Mouse (Mus musculus) CH12.LX (cell line): ENCODE data around the gene Metap1. TPM values are rescaled to one million over a fixed set of nuclear protein-coding genes. Genes with fewer than 3 reads are reported as not detected.
A peak's percentile ranks its signal among the peaks of the same experiment; 100 is the strongest.
"Not testable (repeated sequence)": the region's sequence is repeated elsewhere in the genome, so short reads cannot be mapped to it uniquely, and the experiment has no call there.

Experiments used
- DNase-seq: peaks from one replicate; pipeline ENCODE4 v3.0.0-alpha.2; 2013; ENCODE audit errors: extremely low read depth
- H3K27ac ChIP-seq: 2 replicates; pipeline ENCODE4 v1.5.1; 2012; ENCODE audit warnings: low read depth, mild to moderate bottlenecking, control low read depth, moderate library complexity; ENCODE audit not compliant: insufficient read depth
- H3K27me3 ChIP-seq: replicated peaks from 2 replicates; pipeline ENCODE3; 2012; ENCODE audit warnings: inconsistent platforms
- H3K36me3 ChIP-seq, 2 experiments: replicated peaks in 1 of 2; 2 replicates each; pipeline versions ENCODE3 to v1.6.1; 2012; ENCODE audit warnings: inconsistent platforms in 1 of 2, low read length in 1 of 2, mild to moderate bottlenecking in 1 of 2, mixed read lengths in 1 of 2, moderate library complexity in 1 of 2; ENCODE audit not compliant: control insufficient read depth in 1 of 2, insufficient read depth in 1 of 2
- H3K4me1 ChIP-seq, 2 experiments: 2 replicates each; pipeline ENCODE4 v1.6.1; 2012; ENCODE audit warnings: inconsistent platforms in 1 of 2, moderate library complexity in 1 of 2; ENCODE audit not compliant: insufficient read depth in 2 of 2, control insufficient read depth in 1 of 2
- H3K4me2 ChIP-seq: 2 replicates; pipeline ENCODE4 v1.6.1; 2012; ENCODE audit warnings: low read depth, mild to moderate bottlenecking, control low read depth; ENCODE audit not compliant: poor library complexity, insufficient read depth, severe bottlenecking
- H3K4me3 ChIP-seq, 3 experiments: fragments of 150-350 bp in 1 of 3; sonication (generic) in 1 of 3; replicated peaks in 1 of 3; 2 replicates each; pipeline versions ENCODE3 to v1.5.1; 2011 to 2012; ENCODE audit warnings: low read depth in 2 of 3, low read length in 2 of 3, mild to moderate bottlenecking in 2 of 3, moderate library complexity in 2 of 3, control low read depth in 1 of 3, improper control_type of control experiment in 1 of 3, inconsistent platforms in 1 of 3, mixed read lengths in 1 of 3; ENCODE audit not compliant: poor library complexity in 1 of 3
- H3K79me2 ChIP-seq: replicated peaks from 2 replicates; pipeline ENCODE4 v1.6.1; 2012; ENCODE audit warnings: mild to moderate bottlenecking, moderate library complexity; ENCODE audit not compliant: control insufficient read depth, poor library complexity, insufficient read depth, severe bottlenecking; ENCODE audit errors: extremely low read depth
- H3K9ac ChIP-seq: 2 replicates; pipeline ENCODE4 v1.6.1; 2012; ENCODE audit warnings: low read depth, mild to moderate bottlenecking, control low read depth, moderate library complexity; ENCODE audit not compliant: insufficient read depth
- H3K9me3 ChIP-seq: replicated peaks from 2 replicates; pipeline ENCODE3; 2012; ENCODE audit warnings: low read length, inconsistent platforms, mixed read lengths
- CHD2 ChIP-seq: IDR thresholded peaks from 2 replicates; pipeline ENCODE4 v1.6.1; 2011; ENCODE audit warnings: low read length, improper control_type of control experiment
- CTCF ChIP-seq, 2 experiments: IDR thresholded peaks in 1 of 2; conservative IDR thresholded peaks in 1 of 2; 2 replicates each; pipeline ENCODE4 v1.5.1; 2011 to 2012; ENCODE audit warnings: low read depth in 2 of 2, low read length in 2 of 2, improper control_type of control experiment in 1 of 2, inconsistent platforms in 1 of 2, mild to moderate bottlenecking in 1 of 2, moderate library complexity in 1 of 2
- E2F4 ChIP-seq: IDR thresholded peaks from 2 replicates; pipeline ENCODE4 v1.6.1; 2011; ENCODE audit warnings: low read depth, low read length, improper control_type of control experiment; ENCODE audit not compliant: insufficient replicate concordance
- GABPA ChIP-seq: IDR thresholded peaks from 2 replicates; pipeline ENCODE4 v1.6.1; 2012; ENCODE audit warnings: low read depth, low read length, improper control_type of control experiment, inconsistent platforms; ENCODE audit not compliant: insufficient replicate concordance
- HCFC1 ChIP-seq: IDR thresholded peaks from 2 replicates; pipeline ENCODE4 v1.6.1; 2012; ENCODE audit warnings: low read depth, mild to moderate bottlenecking, inconsistent platforms, low read length, improper control_type of control experiment
- JUND ChIP-seq: conservative IDR thresholded peaks from 2 replicates; pipeline ENCODE4 v1.6.1; 2011; ENCODE audit warnings: low read depth, low read length, improper control_type of control experiment
- KAT2A ChIP-seq: IDR thresholded peaks from 2 replicates; pipeline ENCODE4 v1.6.1; 2012; ENCODE audit warnings: low read length, improper control_type of control experiment, inconsistent platforms; ENCODE audit not compliant: insufficient replicate concordance
- MAFK ChIP-seq: IDR thresholded peaks from 2 replicates; pipeline ENCODE4 v1.6.1; 2011; ENCODE audit warnings: low read length, improper control_type of control experiment; ENCODE audit not compliant: insufficient replicate concordance
- MAZ ChIP-seq: IDR thresholded peaks from 2 replicates; pipeline ENCODE4 v1.6.1; 2012; ENCODE audit warnings: low read depth, mild to moderate bottlenecking, inconsistent platforms, low read length, improper control_type of control experiment, moderate library complexity
- MEF2A ChIP-seq: IDR thresholded peaks from 2 replicates; pipeline ENCODE4 v1.6.1; 2014; ENCODE audit warnings: low read depth, mild to moderate bottlenecking, inconsistent platforms, low read length, improper control_type of control experiment, borderline replicate concordance
- MYC ChIP-seq: IDR thresholded peaks from 2 replicates; pipeline ENCODE4 v1.6.1; 2011; ENCODE audit warnings: low read depth, mild to moderate bottlenecking, improper control_type of control experiment, low read length
- POLR2A ChIP-seq: IDR thresholded peaks from 2 replicates; pipeline ENCODE4 v1.6.1; 2011; ENCODE audit warnings: low read depth, mild to moderate bottlenecking, improper control_type of control experiment, low read length
- POLR2AphosphoS2 ChIP-seq: IDR thresholded peaks from 2 replicates; pipeline ENCODE4 v1.6.1; 2011; ENCODE audit warnings: low read depth, low read length, improper control_type of control experiment
- RAD21 ChIP-seq: IDR thresholded peaks from 2 replicates; pipeline ENCODE4 v1.6.1; 2011; ENCODE audit warnings: low read depth, mild to moderate bottlenecking, low read length, improper control_type of control experiment, moderate library complexity
- RCOR1 ChIP-seq: conservative IDR thresholded peaks from 2 replicates; pipeline ENCODE4 v1.6.1; 2012; ENCODE audit warnings: low read depth, mild to moderate bottlenecking, inconsistent platforms, low read length, improper control_type of control experiment
- SIN3A ChIP-seq: IDR thresholded peaks from 2 replicates; pipeline ENCODE4 v1.6.1; 2012; ENCODE audit warnings: low read length, improper control_type of control experiment, inconsistent platforms
- SMC3 ChIP-seq: IDR thresholded peaks from 2 replicates; pipeline ENCODE4 v1.6.1; 2011; ENCODE audit warnings: low read depth, low read length, improper control_type of control experiment
- TBP ChIP-seq: conservative IDR thresholded peaks from 2 replicates; pipeline ENCODE4 v1.6.1; 2011; ENCODE audit warnings: low read depth, low read length, improper control_type of control experiment
- UBTF ChIP-seq: IDR thresholded peaks from 2 replicates; pipeline ENCODE4 v1.6.1; 2012; ENCODE audit warnings: low read depth, mild to moderate bottlenecking, inconsistent platforms, low read length, improper control_type of control experiment, moderate library complexity
- USF2 ChIP-seq: conservative IDR thresholded peaks from 2 replicates; pipeline ENCODE4 v1.6.1; 2011; ENCODE audit warnings: low read depth, low read length, improper control_type of control experiment
- ZC3H11A ChIP-seq: IDR thresholded peaks from 2 replicates; pipeline ENCODE4 v1.6.1; 2012; ENCODE audit warnings: low read depth, mild to moderate bottlenecking, inconsistent platforms, low read length, improper control_type of control experiment
- ZKSCAN1 ChIP-seq: IDR thresholded peaks from 2 replicates; pipeline ENCODE4 v1.6.1; 2012; ENCODE audit warnings: low read depth, inconsistent platforms, low read length, improper control_type of control experiment, borderline replicate concordance
- ZMIZ1 ChIP-seq: IDR thresholded peaks from 2 replicates; pipeline ENCODE4 v1.6.1; 2012; ENCODE audit warnings: low read depth, mild to moderate bottlenecking, inconsistent platforms, low read length, improper control_type of control experiment
- dilution Hi-C: fragments of 300-500 bp; cut with MboI; formaldehyde crosslinking; loops from 2 replicates; pipeline ENCODE4 v1.14.3; 2020; ENCODE audit warnings: low sequenced_read_pairs; ENCODE audit not compliant: extremely low pct_unique_long_range_greater_than_20kb, extremely low pct_ligation_motif_present
- in situ Hi-C: fragments of 300-500 bp; cut with MboI; formaldehyde crosslinking; loops from 3 replicates; pipeline ENCODE4 v1.14.3; 2019; ENCODE audit warnings: low sequenced_read_pairs, low pct_ligation_motif_present, low pct_unique_long_range_greater_than_20kb, mixed read lengths
- polyA plus RNA-seq: library from polyadenylated mRNA; unstranded; fragments of >175 nt; gene quantifications from 2 replicates; pipeline ENCODE4 v1.2.1, GENCODE M21; 2012; ENCODE audit warnings: low read depth; ENCODE audit not compliant: insufficient read length
- total RNA-seq, 2 experiments: library from RNA; depleted of rRNA; stranded (reverse); fragments of 300-350 nt in 1 of 2; fragments of >200 nt in 1 of 2; gene quantifications; 2 replicates each; pipeline ENCODE4 v1.2.3; 2012 to 2014

Metap1 gene
- total and polyA plus RNA-seq, 3 experiments = 77.9 to 163 (median 143) TPM

- Histone ChIP-seq H3K27ac (no peak overlapping the region), H3K79me2 (peaks cover 11% of the 10 kb centered on the region), H3K36me3 (peaks cover 62 to 95% of the 10 kb centered on the region in 2 experiments), H3K27me3 (no peaks in the 10 kb centered on the region), H3K4me2 (no peak overlapping the region), H3K4me3 (no peak overlapping the region), H3K9me3 (no peaks in the 10 kb centered on the region), H3K4me1 (peaks cover 0 to 8% of the 10 kb centered on the region in 2 experiments; a peak in 1 of 4 replicates), H3K9ac (no peak overlapping the region)
- in situ Hi-C loops (no loop called here), dilution Hi-C loops (no loop called here)
- TF ChIP-seq RCOR1 (no peak), KAT2A (no peak), POLR2A (peak; percentile 21; the same call in 1 of the 2 replicates), GABPA (no peak), ZKSCAN1 (no peak), MYC (no peak), ZC3H11A (no peak), HCFC1 (no peak)
- DNase-seq = peak; percentile 42
Measured at GRCm38 (mm10) chr3:138471066-138471465, 18.2 kb downstream of the Metap1 start.

- dilution Hi-C loops, H3K9me3 ChIP-seq, DNase-seq, in situ Hi-C loops, H3K27me3 ChIP-seq, H3K4me3 ChIP-seq, H3K9ac ChIP-seq, H3K79me2 ChIP-seq, H3K4me2 ChIP-seq, H3K27ac ChIP-seq: not testable (repeated sequence)
- Histone ChIP-seq H3K36me3 (peaks cover 72 to 96% of the 10 kb centered on the region in 2 experiments), H3K4me1 (peaks cover 0 to 10% of the 10 kb centered on the region in 2 experiments; a peak in 1 of 4 replicates)
Measured at GRCm38 (mm10) chr3:138466656-138467055, 22.7 kb downstream of the Metap1 start.

- TF ChIP-seq POLR2AphosphoS2 (no peak), UBTF (no peak), CHD2 (no peak), SIN3A (no peak), SMC3 (no peak), USF2 (no peak), MAZ (no peak), MEF2A (no peak), E2F4 (no peak), CTCF (conservative IDR thresholded peaks at IDR 0.05 in 1 of 2, IDR thresholded peaks at IDR 0.05 in 1 of 2; ENCODE audit: low read depth in 2 of 2, low read length in 2 of 2) (no peak), ZMIZ1 (no peak), JUND (no peak), POLR2A (no peak), ZC3H11A (no peak), MAFK (no peak), TBP (no peak), ZKSCAN1 (no peak), RAD21 (no peak)
- TF ChIP-seq, all 38 proteins: peak for 0
- DNase-seq = no peak
- in situ Hi-C loops = no loop called here
- no peak overlapping the region for H3K9ac ChIP-seq
- no peak overlapping the region for H3K27ac ChIP-seq
- peaks cover 0 to 3% of the 10 kb centered on the region in 2 experiments; a peak in 1 of 4 replicates for H3K4me1 ChIP-seq
- no peak overlapping the region for H3K4me2 ChIP-seq
- no peak overlapping the region for H3K4me3 ChIP-seq
- no peaks in the 10 kb centered on the region for H3K27me3 ChIP-seq
- dilution Hi-C loops = no loop called here
- peaks cover 9% of the 10 kb centered on the region for H3K9me3 ChIP-seq
- peaks cover 76 to 96% of the 10 kb centered on the region in 2 experiments for H3K36me3 ChIP-seq
- H3K79me2 ChIP-seq = no peaks in the 10 kb centered on the region
Measured at GRCm38 (mm10) chr3:138464573-138465147, 24.7 kb downstream of the Metap1 start.
